Mouse (Mus musculus): ENCODE measurements around the gene Ifitm6. TPM values are rescaled to one million over a fixed set of nuclear protein-coding genes. Genes with fewer than 3 reads are reported as not detected.
"Not testable (repeated sequence)": the region's sequence is repeated elsewhere in the genome, so short reads cannot be mapped to it uniquely, and the experiment has no call there.

Gene Ifitm6
- total RNA-seq, 2 experiments from 2014 or later, result not detected

GRCm38 (mm10) chr7:140973396-140974165, 44.1 kb downstream of the Ifitm6 start:
- no peak for DNase-seq (ENCODE audit: low spot score in 2 of 2)

- no peak for DNase-seq (ENCODE audit: low spot score in 2 of 2)
These were observed 46.1 kb downstream of the Ifitm6 start for GRCm38 (mm10) chr7:140971479-140972171.

- DNase-seq (ENCODE audit: low spot score in 2 of 2), result no peak
These were observed 46.8 kb downstream of the Ifitm6 start for GRCm38 (mm10) chr7:140970931-140971330.

GRCm38 (mm10) chr7:140968710-140969109, 49.0 kb downstream of the Ifitm6 start:
- not testable (repeated sequence) for DNase-seq (ENCODE audit: low spot score in 2 of 2)

GRCm38 (mm10) chr7:140967862-140968591, 49.7 kb downstream of the Ifitm6 start:
- no peak for DNase-seq (ENCODE audit: low spot score in 2 of 2)

GRCm38 (mm10) chr7:140966921-140967320, 50.8 kb downstream of the Ifitm6 start, which contains the start of gene Ifitm1:
Gene Ifitm1 (plus strand): TSS chr7:140967221.
- DNase-seq (ENCODE audit: low spot score in 2 of 2), result no peak

Other genes starting within 250 kb of the Ifitm6 start
- gene Syce1, start 230.1 kb downstream of the Ifitm6 start, total RNA-seq (2021), result not detected
- 10 to 100 TPM in 1 of 2 experiments, 1 to 10 TPM in 1; 8.0 to 11.2 TPM for gene Zfp941, start 195.7 kb downstream of the Ifitm6 start, total RNA-seq (2021)
- gene Urah, start 182.9 kb downstream of the Ifitm6 start, total RNA-seq (2021), result 1 to 10 TPM in 1 of 2 experiments, not detected in 1; 1.0 TPM
- not detected for gene Scgb1c1, start 172.4 kb downstream of the Ifitm6 start, total RNA-seq (2021)
- gene Odf3, start 170.1 kb downstream of the Ifitm6 start, total RNA-seq (2021), result not detected
- 1 to 10 TPM in 1 of 2 experiments, not detected in 1; 1.6 TPM for gene Gm45785, start 161.6 kb downstream of the Ifitm6 start, total RNA-seq (2021)
- 10 to 100 TPM; 88.2 to 90.6 TPM for gene Ric8a, start 161.0 kb downstream of the Ifitm6 start, total RNA-seq (2021)
- gene Bet1l, start 160.3 kb downstream of the Ifitm6 start, total RNA-seq (2021), result 10 to 100 TPM; 28.4 to 29.5 TPM
- gene Psmd13, start 136.0 kb downstream of the Ifitm6 start, total RNA-seq (2021), result 100 to 1,000 TPM; 131 to 135 TPM
- gene Sirt3, start 135.6 kb downstream of the Ifitm6 start, total RNA-seq (2021), result 10 to 100 TPM; 60.2 to 65.6 TPM
- gene Cox8b, start 117.5 kb downstream of the Ifitm6 start, total RNA-seq (2021), result 1 to 10 TPM; 1.4 to 1.5 TPM
- gene Nlrp6, start 97.0 kb downstream of the Ifitm6 start, total RNA-seq (2021), result under 1 TPM; 0.35 to 0.55 TPM
- 1 to 10 TPM; 4.1 to 5.1 TPM for gene Pgghg, start 76.5 kb downstream of the Ifitm6 start, total RNA-seq (2021)
- gene Ifitm5, start 67.6 kb downstream of the Ifitm6 start, total RNA-seq (2021), result not detected
- not detected for gene Gm45717, start 62.0 kb downstream of the Ifitm6 start, total RNA-seq (2021)
- 10 to 100 TPM; 15.1 to 20.8 TPM for gene Ifitm2, start 61.9 kb downstream of the Ifitm6 start, total RNA-seq (2021)
- 1 to 10 TPM; 3.3 to 6.3 TPM for gene Ifitm1, start 50.7 kb downstream of the Ifitm6 start, total RNA-seq (2021)
- 10 to 100 TPM in 1 of 2 experiments, 1 to 10 TPM in 1; 6.9 to 13.0 TPM for gene Ifitm3, start 7.2 kb downstream of the Ifitm6 start, total RNA-seq (2021)
- not detected for gene Gm17387, start 11.2 kb upstream of the Ifitm6 start, total RNA-seq (2021)
- 10 to 100 TPM; 90.0 to 97.9 TPM for gene B4galnt4, start 43.2 kb upstream of the Ifitm6 start, total RNA-seq (2021)
- gene Pkp3, start 60.3 kb upstream of the Ifitm6 start, total RNA-seq (2021), result not detected
- 1 to 10 TPM; 2.3 to 3.0 TPM for gene Sigirr, start 82.6 kb upstream of the Ifitm6 start, total RNA-seq (2021)
- gene Ano9, start 99.9 kb upstream of the Ifitm6 start, total RNA-seq (2021), result not detected
- gene Ptdss2, start 104.5 kb upstream of the Ifitm6 start, total RNA-seq (2021), result 10 to 100 TPM; 67.8 to 71.3 TPM
- 10 to 100 TPM; 26.8 to 34.3 TPM for gene Rnh1, start 154.9 kb upstream of the Ifitm6 start, total RNA-seq (2021)
- gene Hras, start 176.1 kb upstream of the Ifitm6 start, total RNA-seq (2021), result 100 to 1,000 TPM; 204 to 208 TPM
- 1 to 10 TPM; 4.9 to 6.7 TPM for gene Lrrc56, start 176.2 kb upstream of the Ifitm6 start, total RNA-seq (2021)
- not detected for gene Lmntd2, start 196.2 kb upstream of the Ifitm6 start, total RNA-seq (2021)
- gene Rassf7, start 197.9 kb upstream of the Ifitm6 start, total RNA-seq (2021), result 1 to 10 TPM in 1 of 2 experiments, under 1 TPM in 1; 0.83 to 1.2 TPM
- 10 to 100 TPM; 66.9 to 77.2 TPM for gene Phrf1, start 210.9 kb upstream of the Ifitm6 start, total RNA-seq (2021)
- gene Irf7, start 248.6 kb upstream of the Ifitm6 start, total RNA-seq (2021), result 1 to 10 TPM in 1 of 2 experiments, under 1 TPM in 1; 0.46 to 1.3 TPM